Mouse (Mus musculus) MEL (cell line): Measurements from ENCODE around the gene Zpr1.

Experiments
- CHD2 ChIP-seq: IDR thresholded peaks from 2 replicates; pipeline ENCODE4 v1.6.1; 2011; ENCODE audit warnings: low read length, improper control_type of control experiment
- POLR2A ChIP-seq, 2 experiments: IDR thresholded peaks; 2 replicates each; pipeline ENCODE4 v1.6.1; 2011 to 2012; ENCODE audit warnings: low read length in 2 of 2, mild to moderate bottlenecking in 2 of 2, control low read depth in 1 of 2, improper control_type of control experiment in 1 of 2, low read depth in 1 of 2, moderate library complexity in 1 of 2; ENCODE audit not compliant: control insufficient read depth in 1 of 2, insufficient read depth in 1 of 2, poor library complexity in 1 of 2
- SIN3A ChIP-seq: IDR thresholded peaks from 2 replicates; pipeline ENCODE4 v1.6.1; 2012; ENCODE audit warnings: low read length, improper control_type of control experiment, inconsistent platforms

GRCm38 (mm10) chr9:46246752-46247324 lies 26.0 kb upstream of the Zpr1 start:
- TF ChIP-seq SIN3A (no peak; the same call in 1 of the 2 replicates), CHD2 (no peak), POLR2A (IDR thresholded peaks at IDR 0.05; ENCODE audit: control insufficient read depth in 1 of 2, insufficient read depth in 1 of 2, low read depth in 1 of 2, low read length in 2 of 2, poor library complexity in 1 of 2) (no peak)
